Mouse (Mus musculus) heart, adult 2 months (tissue): Measurements from ENCODE around the gene Hcfc2. TPM values are rescaled to one million over a fixed set of nuclear protein-coding genes. Genes with fewer than 3 reads are reported as not detected.

Source experiments
- DNase-seq, 2 experiments: peaks; one replicate each; pipeline ENCODE4 v3.0.0; 2021
- H3K27ac ChIP-seq: fragments of 200-600 bp; 2 replicates; pipeline ENCODE4 v1.8.1; 2022
- H3K27me3 ChIP-seq: fragments of 200-500 bp; 2 replicates; pipeline ENCODE4 v1.6.1; 2012; ENCODE audit warnings: mild to moderate bottlenecking, low read length, inconsistent platforms, mixed read lengths; ENCODE audit not compliant: control insufficient read depth, insufficient read depth
- H3K36me3 ChIP-seq: fragments of 200-500 bp; 2 replicates; pipeline ENCODE4 v1.6.1; 2012; ENCODE audit warnings: low read length, inconsistent platforms; ENCODE audit not compliant: control insufficient read depth, insufficient read depth
- H3K4me1 ChIP-seq: fragments of 200-500 bp; 2 replicates; pipeline ENCODE4 v1.6.1; 2011; ENCODE audit warnings: low read length; ENCODE audit not compliant: control insufficient read depth, insufficient read depth
- H3K4me3 ChIP-seq: fragments of 200-600 bp; 2 replicates; pipeline ENCODE4 v1.8.1; 2022
- H3K79me2 ChIP-seq: fragments of 200-500 bp; replicated peaks from 2 replicates; pipeline ENCODE4 v1.6.1; 2012; ENCODE audit warnings: mild to moderate bottlenecking, inconsistent platforms, low read length, moderate library complexity, mixed read lengths; ENCODE audit not compliant: control insufficient read depth, insufficient read depth
- H3K9ac ChIP-seq: fragments of 200-500 bp; 2 replicates; pipeline ENCODE4 v1.6.1; 2012; ENCODE audit warnings: low read depth, mild to moderate bottlenecking, control low read depth, inconsistent platforms, low read length, mixed read lengths
- CTCF ChIP-seq: fragments of 200-600 bp; IDR thresholded peaks from 2 replicates; pipeline ENCODE4 v1.8.1; 2022; ENCODE audit warnings: antibody characterized with exemption, mild to moderate bottlenecking, moderate library complexity
- EP300 ChIP-seq: fragments of 200-500 bp; IDR thresholded peaks from 2 replicates; pipeline ENCODE4 v1.6.1; 2011; ENCODE audit warnings: low read depth, low read length, control low read depth; ENCODE audit not compliant: insufficient read depth
- POLR2A ChIP-seq: fragments of 200-500 bp; IDR thresholded peaks from 2 replicates; pipeline ENCODE4 v1.6.1; 2011; ENCODE audit warnings: mild to moderate bottlenecking, low read depth, low read length, control low read depth; ENCODE audit not compliant: insufficient read depth
- WGBS: fragments of 180-500 bp; shearing (Covaris S2); methylation state at CpG from one replicate; pipeline ENCODE4 v1.1.7; 2018; 5-methylcytosine and 5-hydroxymethylcytosine counted together
- intact Hi-C: fragments of 180-260 bp; cut with DNase I; formaldehyde crosslinking; loops from one replicate; pipeline ENCODE4 v1.15.1; 2025
- polyA plus RNA-seq: library from polyadenylated mRNA; depleted of rRNA; stranded (reverse); fragments of >200 nt; gene quantifications from 2 replicates; pipeline ENCODE4 v1.2.3, GENCODE M21; 2012
- total RNA-seq, 2 experiments: library from RNA; stranded (reverse); gene quantifications; 2 replicates each; pipeline ENCODE4 v1.2.3; 2021

Gene Hcfc2
- total and polyA plus RNA-seq, 3 experiments = 11.2 to 29.8 (median 29.1) TPM

- no peak overlapping the region for H3K9ac ChIP-seq
- no peaks in the 10 kb centered on the region for H3K27me3 ChIP-seq
- H3K4me1 ChIP-seq = peaks cover 3% of the 10 kb centered on the region
- TF ChIP-seq EP300 = no peak
- no peak for TF ChIP-seq CTCF
- TF ChIP-seq POLR2A = no peak
- intact Hi-C loops = loop anchor here (2.0 kb wide), 1 partner anchor 31 kb away; no protein-coding TSS in a partner anchor
- H3K4me3 ChIP-seq = no peak overlapping the region
- DNase-seq = peak in 1 of 2 experiments; percentile 8
- WGBS = 60% methylated on average over 3 of the region's 3 CpGs
- H3K27ac ChIP-seq = peak overlapping the region; percentile 57; the same call in 1 of the 2 replicates
- no peaks in the 10 kb centered on the region for H3K79me2 ChIP-seq
- H3K36me3 ChIP-seq = peaks cover 2% of the 10 kb centered on the region; the same call in 1 of the 2 replicates
Measured at GRCm38 (mm10) chr10:82697305-82697898, 1.4 kb downstream of the Hcfc2 start.

GRCm38 (mm10) chr10:82698712-82699261, 2.8 kb downstream of the Hcfc2 start:
- Histone ChIP-seq H3K36me3 (peaks cover 2% of the 10 kb centered on the region; the same call in 1 of the 2 replicates), H3K27ac (peak overlapping the region; percentile 72), H3K27me3 (no peaks in the 10 kb centered on the region), H3K4me3 (peak overlapping the region; percentile 83), H3K79me2 (no peaks in the 10 kb centered on the region), H3K9ac (peak overlapping the region; percentile 87), H3K4me1 (peaks cover 3% of the 10 kb centered on the region)
- intact Hi-C loops = loop anchor here (2.0 kb wide), 1 partner anchor 66 kb away; the partner anchor contains the start of gene Nfyb
- DNase-seq = peak; percentile 94 to 96
- 1% methylated on average over 41 of the region's 42 CpGs for WGBS
- TF ChIP-seq CTCF (no peak), EP300 (no peak), POLR2A (peak; percentile 63)

- peak overlapping the region; percentile 83 for H3K4me3 ChIP-seq
- intact Hi-C loops = loop anchor here (2.0 kb wide), 1 partner anchor 65 kb away; the partner anchor contains the start of gene Nfyb
- peaks cover 3% of the 10 kb centered on the region for H3K4me1 ChIP-seq
- peak in 1 of 2 experiments; percentile 36 for DNase-seq
- H3K36me3 ChIP-seq = peaks cover 2% of the 10 kb centered on the region; the same call in 1 of the 2 replicates
- no peaks in the 10 kb centered on the region for H3K79me2 ChIP-seq
- H3K9ac ChIP-seq = peak overlapping the region; percentile 87
- under 1% methylated on average over 58 of the region's 59 CpGs for WGBS
- H3K27me3 ChIP-seq = no peaks in the 10 kb centered on the region
- peak overlapping the region; percentile 72 for H3K27ac ChIP-seq
- TF ChIP-seq POLR2A = no peak
- no peak for TF ChIP-seq CTCF
- TF ChIP-seq EP300 = no peak
Measured at GRCm38 (mm10) chr10:82699296-82699941, 3.5 kb downstream of the Hcfc2 start.

DNA sequence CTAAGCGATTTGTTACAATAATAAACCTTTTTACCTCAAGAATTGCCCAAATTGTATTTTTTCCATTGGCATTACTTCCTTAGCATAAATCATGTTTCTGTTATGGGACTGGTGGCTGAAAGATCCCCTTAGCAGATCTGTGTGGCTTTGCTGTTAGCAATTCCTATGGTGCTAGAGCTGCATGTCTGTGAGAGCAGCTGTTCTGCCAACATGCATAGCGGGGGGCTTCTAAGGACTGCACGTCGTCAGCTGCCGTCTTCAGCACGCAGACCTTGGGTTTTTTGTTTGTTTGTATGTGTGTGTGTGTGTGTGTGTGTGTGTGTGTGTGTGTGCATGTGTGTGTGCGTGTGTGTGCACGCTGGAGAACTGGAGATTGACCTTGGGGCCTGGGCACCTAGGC, 45.4 kb downstream of the Hcfc2 start:
- TF ChIP-seq CTCF (no peak), EP300 (no peak), POLR2A (no peak)
- Histone ChIP-seq H3K27ac (no peak overlapping the region), H3K4me1 (no peaks in the 10 kb centered on the region), H3K9ac (no peak overlapping the region), H3K36me3 (no peaks in the 10 kb centered on the region), H3K79me2 (no peaks in the 10 kb centered on the region), H3K27me3 (no peaks in the 10 kb centered on the region), H3K4me3 (no peak overlapping the region)
- 89% methylated on average over 8 of the region's 8 CpGs for WGBS
- DNase-seq = no peak
- intact Hi-C loops = no loop called here

DNA sequence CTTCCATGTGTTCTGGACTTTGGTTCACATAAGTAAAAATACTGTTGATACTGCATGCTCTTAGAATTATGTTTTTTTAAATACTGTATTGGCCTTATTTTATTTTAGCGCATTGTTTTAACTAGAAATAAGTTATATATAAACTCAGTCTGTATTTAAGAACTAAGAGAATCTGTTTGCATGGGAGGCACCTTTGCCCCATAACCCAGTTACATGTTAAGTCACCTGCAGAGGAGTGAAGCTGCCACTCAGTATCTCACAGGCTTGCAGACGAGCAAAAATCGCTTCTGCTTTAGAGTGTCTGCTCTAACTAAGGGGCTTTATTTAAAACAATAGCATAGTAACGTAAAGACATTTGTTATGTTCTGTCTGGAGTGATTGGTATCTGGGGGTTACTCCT, 45.9 kb downstream of the Hcfc2 start:
- intact Hi-C loops = no loop called here

GRCm38 (mm10) chr10:82742578-82742977, 46.6 kb downstream of the Hcfc2 start:
- TF ChIP-seq EP300 (no peak), POLR2A (no peak), CTCF (no peak)
- Histone ChIP-seq H3K9ac (no peak overlapping the region), H3K27ac (no peak overlapping the region), H3K4me1 (no peaks in the 10 kb centered on the region), H3K4me3 (no peak overlapping the region), H3K36me3 (no peaks in the 10 kb centered on the region), H3K79me2 (no peaks in the 10 kb centered on the region), H3K27me3 (no peaks in the 10 kb centered on the region)
- WGBS = 89% methylated on average over 1 of the region's 1 CpGs
- intact Hi-C loops = no loop called here
- no peak for DNase-seq

More for the DNA sequence above, 45.9 kb downstream of the Hcfc2 start:
- DNase-seq = no peak
- Histone ChIP-seq H3K4me3 (no peak overlapping the region), H3K4me1 (no peaks in the 10 kb centered on the region), H3K79me2 (no peaks in the 10 kb centered on the region), H3K9ac (no peak overlapping the region), H3K36me3 (no peaks in the 10 kb centered on the region), H3K27ac (no peak overlapping the region), H3K27me3 (no peaks in the 10 kb centered on the region)
- WGBS = 92% methylated on average over 4 of the region's 4 CpGs
- TF ChIP-seq CTCF = no peak
